Comparison of ENCODE assay signal across 10 mouse cellular contexts in the genomic region with DNA sequence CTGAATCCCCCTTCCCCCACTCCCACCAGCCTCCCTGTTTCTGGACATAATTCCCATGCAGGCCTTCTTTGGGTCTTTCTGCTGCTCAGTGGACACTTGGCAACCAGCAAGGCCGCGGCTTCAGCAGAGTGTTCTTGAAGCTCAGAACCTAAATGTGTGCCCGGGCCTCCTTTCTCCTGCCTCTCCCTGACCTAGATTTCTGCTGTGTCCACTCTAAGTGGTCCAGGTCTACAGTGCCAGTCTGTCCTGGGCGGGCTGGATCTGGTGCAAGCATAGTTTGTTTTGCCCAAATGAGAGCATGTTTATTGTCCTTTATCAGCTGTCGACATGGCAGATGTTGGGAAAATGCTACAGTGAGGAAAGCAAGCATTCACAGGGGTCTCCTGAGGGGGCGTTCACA. TPM values are rescaled to one million over a fixed set of nuclear protein-coding genes. Genes with fewer than 3 reads are reported as not detected.
DNase-seq lines count a peak whose midpoint lies in the region; ATAC-seq lines count a peak whose summit lies in the region.
"Had no signal": no experiment of that assay in that cellular context is flagged by ENCODE, and none has a peak within 500 bp of the region (broad histone marks: within the 10 kb centered on the region; RNA-seq: fewer than 3 reads in every experiment).

No protein-coding gene starts in this region.

- peak; percentile 91 for DNase-seq in heart, adult 11 months
- DNase-seq in heart, postnatal 25 days (ENCODE audit: low spot score): no peak
- DNase-seq in midbrain, embryonic 14.5 days: no peak
- no peak for DNase-seq in midbrain, embryonic 10.5 days (ENCODE audit: low spot score)
- DNase-seq in cerebellum, adult 11 months: peak; percentile 68
- peak; percentile 52 to 56 for DNase-seq in layer of hippocampus, postnatal 10 days (ENCODE audit: low spot score in 2 of 2)
- DNase-seq in lung, postnatal 36 days: no peak

- no peak overlapping the region for H3K9ac ChIP-seq in midbrain, embryonic 14.5 days (replicated peaks; ENCODE audit: low read length)
- H3K9ac ChIP-seq in kidney, embryonic 16.5 days (replicated peaks; ENCODE audit: low read length): no peak overlapping the region
- H3K9ac ChIP-seq: limb, embryonic 15.5 days had no signal

- H3K4me3 ChIP-seq in midbrain, embryonic 14.5 days (replicated peaks; ENCODE audit: low read depth, low read length): no peak overlapping the region
- no peak overlapping the region for H3K4me3 ChIP-seq in midbrain, embryonic 10.5 days
- no peak overlapping the region for H3K4me3 ChIP-seq in kidney, embryonic 16.5 days (ENCODE audit: low read length)
- H3K4me3 ChIP-seq: limb, embryonic 15.5 days had no signal

- intact Hi-C loops in heart, postnatal 25 days (cut with DNase I): no loop called here

- no peaks in the 10 kb centered on the region for H3K36me3 ChIP-seq in midbrain, embryonic 14.5 days (ENCODE audit: control insufficient read depth, insufficient read depth, low read length)
- no peaks in the 10 kb centered on the region for H3K36me3 ChIP-seq in midbrain, embryonic 10.5 days
- H3K36me3 ChIP-seq in kidney, embryonic 16.5 days (ENCODE audit: insufficient read depth, low read length): no peaks in the 10 kb centered on the region
- H3K36me3 ChIP-seq: limb, embryonic 15.5 days had no signal

- H3K4me1 ChIP-seq in midbrain, embryonic 14.5 days (ENCODE audit: control insufficient read depth, insufficient read depth, low read length): peaks cover 13% of the 10 kb centered on the region; the same call in 1 of the 2 replicates
- H3K4me1 ChIP-seq in midbrain, embryonic 10.5 days: peaks cover 18% of the 10 kb centered on the region
- H3K4me1 ChIP-seq in kidney, embryonic 16.5 days (ENCODE audit: insufficient read depth, low read length): peaks cover 7% of the 10 kb centered on the region; the same call in 1 of the 2 replicates

- no peak for ATAC-seq in midbrain, embryonic 14.5 days (ENCODE audit: low FRiP score, low TSS enrichment)
- no peak for ATAC-seq in kidney, embryonic 16.5 days (ENCODE audit: low FRiP score, low TSS enrichment)

- no peaks in the 10 kb centered on the region for H3K27me3 ChIP-seq in midbrain, embryonic 14.5 days (ENCODE audit: control insufficient read depth, insufficient read depth, low read length)
- H3K27me3 ChIP-seq in midbrain, embryonic 10.5 days (ENCODE audit: low read depth, poor library complexity, severe bottlenecking): no peaks in the 10 kb centered on the region
- H3K27me3 ChIP-seq in kidney, embryonic 16.5 days (ENCODE audit: insufficient read depth, low read length): no peaks in the 10 kb centered on the region
- H3K27me3 ChIP-seq: limb, embryonic 15.5 days had no signal

- H3K9me3 ChIP-seq in midbrain, embryonic 14.5 days (ENCODE audit: control insufficient read depth, low read length): no peaks in the 10 kb centered on the region
- H3K9me3 ChIP-seq in midbrain, embryonic 10.5 days (replicated peaks): no peaks in the 10 kb centered on the region
- no peaks in the 10 kb centered on the region for H3K9me3 ChIP-seq in kidney, embryonic 16.5 days (ENCODE audit: low read length)
- H3K9me3 ChIP-seq: limb, embryonic 15.5 days had no signal

- H3K27ac ChIP-seq in midbrain, embryonic 14.5 days (replicated peaks; ENCODE audit: low read depth, low read length): 0 out of 2 replicates have a peak overlapping the region, but pooled peaks have one; percentile 37
- no peak overlapping the region for H3K27ac ChIP-seq in midbrain, embryonic 10.5 days (replicated peaks)
- H3K27ac ChIP-seq in kidney, embryonic 16.5 days (ENCODE audit: low read length): no peak overlapping the region
- H3K27ac ChIP-seq: kidney, postnatal 0 days; limb, embryonic 15.5 days had no signal

- 75% methylated on average over 6 of the region's 6 CpGs for WGBS in midbrain, embryonic 14.5 days
- WGBS in midbrain, embryonic 10.5 days: 86% methylated on average over 6 of the region's 6 CpGs
- 79% methylated on average over 6 of the region's 6 CpGs for WGBS in kidney, embryonic 16.5 days

- H3K4me2 ChIP-seq in midbrain, embryonic 14.5 days (ENCODE audit: low read length): no peak overlapping the region
- H3K4me2 ChIP-seq in kidney, embryonic 16.5 days (replicated peaks; ENCODE audit: low read depth, low read length): no peak overlapping the region
- H3K4me2 ChIP-seq: limb, embryonic 15.5 days had no signal

RNA-seq across cellular contexts. Expression of gene Mapt, which starts 40.7 kb away (rescaled TPM):
- total RNA-seq in heart, postnatal 25 days (2021): 10 to 100 TPM; 67.0 to 70.7 TPM
- 836 and 875 TPM in 2 replicates for polyA plus RNA-seq in midbrain, embryonic 14.5 days (2014; fragmentation: Nextera tagmentation; extraction: Ambion mirVana)
- 23.7 and 47.2 TPM in 2 replicates for polyA plus RNA-seq in midbrain, embryonic 10.5 days (2016; fragmentation: Nextera tagmentation; extraction: Ambion mirVana)
- 100 to 1,000 TPM; 506 to 549 TPM for total RNA-seq in layer of hippocampus, postnatal 10 days (2021)
- 10.3 and 11.7 TPM in 2 replicates for polyA plus RNA-seq in kidney, embryonic 16.5 days (2015; fragmentation: Nextera tagmentation; extraction: Ambion mirVana)

Comparison
In these comparisons a context has a peak if more than half of its experiments do, and no peak if none do; other contexts are left out.
1. DNase-seq: peak in heart, adult 11 months (single experiment), cerebellum, adult 11 months (single experiment) and layer of hippocampus, postnatal 10 days (2 of 2); none in heart, postnatal 25 days (single experiment), midbrain, embryonic 14.5 days (single experiment), midbrain, embryonic 10.5 days (single experiment) and lung, postnatal 36 days (single experiment).
2. RNA of gene Mapt, which starts 40.7 kb away (polyA plus RNA-seq): 836 to 875 TPM in midbrain, embryonic 14.5 days; 23.7 to 47.2 TPM in midbrain, embryonic 10.5 days and 10.3 to 11.7 TPM in kidney, embryonic 16.5 days; every median in the first group is over 10 times any median in the second.